Mouse (Mus musculus) thymus, postnatal 36 days (tissue): ENCODE results near the gene Gm4871.

Experiments
- DNase-seq, 2 experiments: peaks; one replicate each; pipeline ENCODE4 v3.0.0; 2022; ENCODE audit warnings: mixed read lengths in 2 of 2

The Gm4871 gene

GRCm38 (mm10) chr5:144990051-144990450 lies 42.5 kb downstream of the Gm4871 start:
- DNase-seq = no peak

- no peak for DNase-seq
These were observed 43.5 kb downstream of the Gm4871 start for GRCm38 (mm10) chr5:144989061-144989405.

- no peak for DNase-seq
These were observed 44.1 kb downstream of the Gm4871 start for GRCm38 (mm10) chr5:144988340-144989060.

GRCm38 (mm10) chr5:144987561-144987960 lies 45.0 kb downstream of the Gm4871 start:
- no peak for DNase-seq

GRCm38 (mm10) chr5:144984839-144985238 lies 47.7 kb downstream of the Gm4871 start:
- DNase-seq = no peak

GRCm38 (mm10) chr5:144983227-144983626 lies 49.3 kb downstream of the Gm4871 start:
- no peak for DNase-seq
